Mouse (Mus musculus) intestine, postnatal 0 days (tissue): ENCODE measurements around the gene Grxcr1. TPM values are rescaled to one million over a fixed set of nuclear protein-coding genes. Genes with fewer than 3 reads are reported as not detected.

Experiments
- ATAC-seq: fragments of 200-750 bp; cut with Nextera tagmentation; 2 replicates; pipeline ENCODE4 v1.8.0; 2017; ENCODE audit warnings: mild to moderate bottlenecking, moderate TSS enrichment, moderate library complexity
- H3K27ac ChIP-seq: fragments of 300-500 bp; sonication (generic); 2 replicates; pipeline ENCODE4 v1.5.1; 2014; ENCODE audit warnings: mild to moderate bottlenecking, low read depth, low read length, moderate library complexity
- H3K27me3 ChIP-seq: fragments of 300-500 bp; sonication (generic); replicated peaks from 2 replicates; pipeline ENCODE4 v1.6.1; 2014; ENCODE audit warnings: low read length, mixed read lengths; ENCODE audit not compliant: control insufficient read depth, insufficient read depth
- H3K36me3 ChIP-seq: fragments of 300-500 bp; sonication (generic); 2 replicates; pipeline ENCODE4 v1.6.1; 2014; ENCODE audit warnings: mild to moderate bottlenecking, moderate library complexity; ENCODE audit not compliant: control insufficient read depth, insufficient read depth
- H3K4me1 ChIP-seq: fragments of 300-500 bp; sonication (generic); replicated peaks from 2 replicates; pipeline ENCODE4 v1.6.1; 2014; ENCODE audit warnings: antibody characterized with exemption, low read length, mixed read lengths; ENCODE audit not compliant: control insufficient read depth, insufficient read depth
- H3K4me2 ChIP-seq: fragments of 300-500 bp; sonication (generic); replicated peaks from 2 replicates; pipeline ENCODE4 v1.6.1; 2014; ENCODE audit warnings: low read depth, mild to moderate bottlenecking, moderate library complexity
- H3K4me3 ChIP-seq: fragments of 300-500 bp; sonication (generic); 2 replicates; pipeline ENCODE4 v1.5.1; 2014; ENCODE audit warnings: low read depth, low read length
- H3K9ac ChIP-seq: fragments of 300-500 bp; sonication (generic); 2 replicates; pipeline ENCODE4 v1.6.1; 2014; ENCODE audit warnings: mild to moderate bottlenecking, low read depth, low read length
- H3K9me3 ChIP-seq: fragments of 300-500 bp; sonication (generic); 2 replicates; pipeline ENCODE4 v1.6.1; 2016; ENCODE audit warnings: mixed run types; ENCODE audit not compliant: control insufficient read depth
- CTCF ChIP-seq: sonication (generic); IDR thresholded peaks from 2 replicates; pipeline ENCODE4 v1.5.1; 2016; ENCODE audit warnings: low read depth, mild to moderate bottlenecking, control low read depth, antibody characterized with exemption, moderate library complexity
- WGBS: fragments of 180-500 bp; shearing (Covaris S2); extraction: QIAGEN DNeasy Blood & Tissue Kit; methylation state at CpG from one replicate; pipeline ENCODE4 v1.1.7; 2014; 5-methylcytosine and 5-hydroxymethylcytosine counted together
- polyA plus RNA-seq: library from polyadenylated mRNA; unstranded; fragments of >200 nt; fragmentation: Nextera tagmentation; extraction: Ambion mirVana; gene quantifications from 2 replicates; pipeline ENCODE4 v1.2.1, GENCODE M21; 2015

Gene Grxcr1
- polyA plus RNA-seq, 1 experiment from 2014 or later: not detected

DNA sequence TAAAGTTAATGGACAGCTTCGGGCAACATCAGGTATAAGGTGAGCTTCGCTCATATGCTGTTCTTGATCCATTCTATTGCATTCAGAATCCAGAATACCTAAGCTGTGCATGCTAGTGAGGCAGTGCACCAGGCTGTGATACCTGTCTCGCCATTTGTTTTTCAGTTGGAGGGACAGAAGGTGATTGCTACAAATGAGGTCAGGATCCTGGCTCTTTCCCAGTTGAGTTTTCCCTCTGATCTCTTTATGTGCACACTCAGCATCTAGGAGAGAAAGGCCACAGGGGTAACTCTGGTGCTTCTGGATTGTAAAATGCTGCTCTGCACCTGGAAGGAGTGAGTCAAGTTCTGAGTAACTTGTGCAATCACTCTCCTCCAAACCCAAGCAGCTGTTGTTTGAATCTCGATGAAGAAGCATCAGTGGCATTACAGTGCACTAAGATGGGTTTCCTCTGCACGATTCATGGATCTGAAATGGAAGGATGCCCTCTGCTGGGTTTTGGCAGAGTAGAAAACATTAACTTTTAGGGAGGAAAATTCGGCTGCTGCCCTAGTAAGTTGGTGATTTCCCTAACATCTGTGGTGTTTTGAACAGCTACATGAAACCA is 80.9 kb downstream of the Grxcr1 start:
- Histone ChIP-seq H3K9ac (no peak overlapping the region), H3K4me3 (no peak overlapping the region), H3K27me3 (no peaks in the 10 kb centered on the region), H3K4me1 (no peaks in the 10 kb centered on the region), H3K36me3 (no peaks in the 10 kb centered on the region), H3K4me2 (no peak overlapping the region), H3K27ac (no peak overlapping the region), H3K9me3 (no peaks in the 10 kb centered on the region)
- TF ChIP-seq CTCF: peak; percentile 42
- 61% methylated on average over 6 of the region's 6 CpGs for WGBS
- ATAC-seq: no peak

- no peaks in the 10 kb centered on the region for H3K36me3 ChIP-seq
- ATAC-seq: no peak
- H3K27me3 ChIP-seq: no peaks in the 10 kb centered on the region
- no peak overlapping the region for H3K4me3 ChIP-seq
- 36% methylated on average over 2 of the region's 2 CpGs for WGBS
- TF ChIP-seq CTCF: peak; percentile 54
- no peak overlapping the region for H3K4me2 ChIP-seq
- no peaks in the 10 kb centered on the region for H3K9me3 ChIP-seq
- H3K27ac ChIP-seq: no peak overlapping the region
- no peak overlapping the region for H3K9ac ChIP-seq
- H3K4me1 ChIP-seq: no peaks in the 10 kb centered on the region
Measured at GRCm38 (mm10) chr5:68120880-68121279, 89.2 kb downstream of the Grxcr1 start.

DNA sequence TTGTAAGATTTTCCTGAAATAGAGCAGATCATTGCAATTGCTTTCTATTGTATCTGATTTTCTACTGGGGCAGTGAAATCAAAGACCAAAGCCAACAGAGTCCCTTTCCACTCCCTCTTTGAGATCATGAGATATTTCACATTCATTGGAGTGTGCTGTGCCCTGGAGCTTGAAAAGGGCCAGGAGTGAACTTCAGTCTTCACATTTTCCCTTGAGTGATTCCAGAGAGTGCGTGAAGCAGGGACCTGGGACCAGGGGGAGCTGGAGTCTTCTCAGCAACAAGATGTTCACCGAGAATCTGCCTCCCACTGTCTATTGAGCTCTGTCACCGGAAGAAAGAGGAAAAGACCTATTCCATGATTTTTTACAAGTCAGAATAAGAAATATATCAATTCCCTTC is 91.2 kb downstream of the Grxcr1 start:
- no peaks in the 10 kb centered on the region for H3K9me3 ChIP-seq
- H3K27me3 ChIP-seq: no peaks in the 10 kb centered on the region
- no peaks in the 10 kb centered on the region for H3K36me3 ChIP-seq
- no peak overlapping the region for H3K27ac ChIP-seq
- H3K4me1 ChIP-seq: no peaks in the 10 kb centered on the region
- no peak overlapping the region for H3K4me2 ChIP-seq
- no peak overlapping the region for H3K9ac ChIP-seq
- TF ChIP-seq CTCF: no peak
- 84% methylated on average over 3 of the region's 3 CpGs for WGBS
- ATAC-seq: no peak
- H3K4me3 ChIP-seq: no peak overlapping the region

DNA sequence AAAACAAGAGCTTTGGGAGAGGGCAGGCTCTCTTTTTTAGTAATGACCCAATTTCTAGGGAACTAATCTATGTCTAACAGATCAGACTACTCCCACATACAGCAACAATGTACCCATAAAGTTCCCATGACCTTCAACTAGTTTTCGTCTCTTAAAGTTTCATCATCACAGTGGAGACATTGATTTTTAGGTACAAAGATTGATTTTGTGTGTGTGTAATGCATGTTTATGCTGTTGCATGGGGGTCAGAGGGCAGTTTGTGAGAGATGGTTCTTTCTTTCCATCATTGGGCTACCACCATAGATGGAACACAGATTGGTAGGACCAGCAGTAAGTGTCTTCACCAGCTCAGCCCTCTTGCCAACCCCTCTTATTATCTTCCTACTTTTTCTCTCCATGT is 93.8 kb downstream of the Grxcr1 start:
- no peak overlapping the region for H3K9ac ChIP-seq
- no peaks in the 10 kb centered on the region for H3K27me3 ChIP-seq
- WGBS: 92% methylated on average over 1 of the region's 1 CpGs
- no peak for ATAC-seq
- no peak overlapping the region for H3K4me3 ChIP-seq
- no peaks in the 10 kb centered on the region for H3K9me3 ChIP-seq
- no peaks in the 10 kb centered on the region for H3K4me1 ChIP-seq
- H3K27ac ChIP-seq: no peak overlapping the region
- no peak overlapping the region for H3K4me2 ChIP-seq
- no peak for TF ChIP-seq CTCF
- no peaks in the 10 kb centered on the region for H3K36me3 ChIP-seq

GRCm38 (mm10) chr5:68128421-68128820 is 96.8 kb downstream of the Grxcr1 start:
- TF ChIP-seq CTCF: peak; percentile 80
- WGBS: 11% methylated on average over 4 of the region's 4 CpGs
- no peaks in the 10 kb centered on the region for H3K36me3 ChIP-seq
- H3K27ac ChIP-seq: no peak overlapping the region
- no peak for ATAC-seq
- H3K4me1 ChIP-seq: no peaks in the 10 kb centered on the region
- no peak overlapping the region for H3K9ac ChIP-seq
- H3K4me3 ChIP-seq: no peak overlapping the region
- no peak overlapping the region for H3K4me2 ChIP-seq
- H3K27me3 ChIP-seq: no peaks in the 10 kb centered on the region
- H3K9me3 ChIP-seq: no peaks in the 10 kb centered on the region

- 53% methylated on average over 3 of the region's 3 CpGs for WGBS
- no peak overlapping the region for H3K27ac ChIP-seq
- H3K4me2 ChIP-seq: no peak overlapping the region
- H3K36me3 ChIP-seq: no peaks in the 10 kb centered on the region
- TF ChIP-seq CTCF: no peak
- H3K4me1 ChIP-seq: no peaks in the 10 kb centered on the region
- no peaks in the 10 kb centered on the region for H3K9me3 ChIP-seq
- H3K27me3 ChIP-seq: no peaks in the 10 kb centered on the region
- no peak overlapping the region for H3K4me3 ChIP-seq
- no peak overlapping the region for H3K9ac ChIP-seq
- ATAC-seq: no peak
Measured at GRCm38 (mm10) chr5:68128821-68129608, 97.4 kb downstream of the Grxcr1 start.
